Mouse (Mus musculus) liver, adult 2 months (tissue): ENCODE data around the gene Zfp952. TPM values are rescaled to one million over a fixed set of nuclear protein-coding genes. Genes with fewer than 3 reads are reported as not detected.

Experiments
- DNase-seq: peaks from one replicate; pipeline ENCODE4 v3.0.0-alpha.2; 2011; ENCODE audit warnings: low read depth, low spot score; ENCODE audit errors: extremely low read depth
- H3K27ac ChIP-seq: fragments of 200-500 bp; replicated peaks from 2 replicates; pipeline ENCODE4 v1.5.1; 2012; ENCODE audit warnings: low read depth, mild to moderate bottlenecking, control low read depth, inconsistent platforms, low read length; ENCODE audit not compliant: insufficient read depth
- H3K27me3 ChIP-seq: fragments of 200-500 bp; 2 replicates; pipeline ENCODE4 v1.6.1; 2012; ENCODE audit warnings: mild to moderate bottlenecking, moderate library complexity, low read length, inconsistent platforms; ENCODE audit not compliant: control insufficient read depth, insufficient read depth
- H3K36me3 ChIP-seq: fragments of 200-500 bp; 2 replicates; pipeline ENCODE4 v1.6.1; 2012; ENCODE audit warnings: low read length, inconsistent platforms; ENCODE audit not compliant: control insufficient read depth, insufficient read depth
- H3K4me1 ChIP-seq: fragments of 200-500 bp; 2 replicates; pipeline ENCODE4 v1.6.1; 2011; ENCODE audit warnings: low read length; ENCODE audit not compliant: control insufficient read depth, insufficient read depth
- H3K4me3 ChIP-seq: fragments of 200-500 bp; 2 replicates; pipeline ENCODE4 v1.5.1; 2011; ENCODE audit warnings: low read depth, mild to moderate bottlenecking, control low read depth, low read length, moderate library complexity; ENCODE audit not compliant: insufficient read depth
- H3K79me2 ChIP-seq: fragments of 200-500 bp; 2 replicates; pipeline ENCODE4 v1.6.1; 2012; ENCODE audit warnings: inconsistent platforms, mild to moderate bottlenecking, low read length, moderate library complexity; ENCODE audit not compliant: control insufficient read depth, insufficient read depth
- H3K9ac ChIP-seq: fragments of 200-500 bp; 2 replicates; pipeline ENCODE4 v1.6.1; 2012; ENCODE audit warnings: low read depth, mild to moderate bottlenecking, control low read depth, inconsistent platforms, low read length
- CTCF ChIP-seq: fragments of 200-500 bp; IDR thresholded peaks from 2 replicates; pipeline ENCODE4 v1.5.1; 2011; ENCODE audit warnings: low read depth, low read length, control low read depth
- POLR2A ChIP-seq: fragments of 200-500 bp; IDR thresholded peaks from 2 replicates; pipeline ENCODE4 v1.6.1; 2011; ENCODE audit warnings: low read length, control low read depth; ENCODE audit not compliant: insufficient read depth; ENCODE audit errors: extremely low read depth
- WGBS: fragments of 180-500 bp; shearing (Covaris S2); methylation state at CpG from one replicate; pipeline ENCODE4 v1.1.7; 2018; 5-methylcytosine and 5-hydroxymethylcytosine counted together
- polyA plus RNA-seq: library from polyadenylated mRNA; depleted of rRNA; stranded (reverse); fragments of >200 nt; gene quantifications from 2 replicates; pipeline ENCODE4 v1.2.3, GENCODE M21; 2012
- total RNA-seq: library from RNA; depleted of rRNA; stranded (reverse); fragments of >200 nt; gene quantifications from 2 replicates; pipeline ENCODE4 v1.2.3, GENCODE M21; 2014

Gene Zfp952
- total and polyA plus RNA-seq, 2 experiments: 1.4 to 4.5 TPM

DNA sequence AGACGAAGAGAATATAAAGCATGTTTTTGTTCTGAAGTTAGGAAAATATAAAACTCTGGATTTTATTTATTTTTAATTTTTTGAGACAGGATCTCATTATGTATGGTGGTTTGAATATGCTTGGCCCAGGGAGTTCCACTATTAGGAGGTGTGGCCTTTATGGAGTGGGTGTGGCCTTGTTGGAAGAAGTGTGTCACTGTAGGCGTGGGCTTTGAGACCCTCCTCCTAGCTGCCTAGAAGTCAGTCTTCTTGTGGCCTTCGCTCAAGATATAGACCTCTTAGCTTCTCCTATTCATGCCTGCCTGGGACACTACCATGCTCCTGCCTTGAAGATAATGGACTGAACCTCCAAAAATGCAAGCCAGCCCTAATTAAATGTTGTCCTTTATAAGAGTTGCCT, 42.8 kb upstream of the Zfp952 start:
- peaks cover 15% of the 10 kb centered on the region for H3K79me2 ChIP-seq
- no peak overlapping the region for H3K27ac ChIP-seq
- no peak for TF ChIP-seq CTCF
- no peak for TF ChIP-seq POLR2A
- H3K4me3 ChIP-seq: no peak overlapping the region
- H3K4me1 ChIP-seq: peaks cover 12% of the 10 kb centered on the region
- DNase-seq: no peak
- no peaks in the 10 kb centered on the region; the same call in 1 of the 2 replicates for H3K36me3 ChIP-seq
- no peaks in the 10 kb centered on the region for H3K27me3 ChIP-seq
- no peak overlapping the region for H3K9ac ChIP-seq
- WGBS: 94% methylated on average over 3 of the region's 3 CpGs

DNA sequence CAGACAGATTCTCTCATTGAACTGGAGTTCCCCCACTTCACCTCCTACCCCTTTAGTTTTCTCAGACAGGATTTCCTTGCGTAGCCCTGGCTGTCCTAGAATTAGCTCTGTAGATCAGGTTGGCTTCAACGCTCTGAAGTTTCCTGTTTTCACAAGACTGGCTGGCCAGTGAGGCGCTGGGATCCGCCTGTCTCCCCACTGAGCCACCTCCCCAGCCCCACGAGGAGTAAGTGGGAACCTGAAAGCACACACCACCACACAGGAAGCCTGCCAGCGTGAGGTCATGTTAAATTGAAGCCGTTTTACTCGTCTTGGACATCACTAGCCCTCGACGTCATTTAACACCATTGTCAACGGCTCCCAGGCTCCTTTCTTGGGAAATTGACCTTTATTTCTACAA, 41.9 kb upstream of the Zfp952 start:
- H3K27ac ChIP-seq: no peak overlapping the region
- WGBS: 77% methylated on average over 11 of the region's 11 CpGs
- no peaks in the 10 kb centered on the region for H3K36me3 ChIP-seq
- peaks cover 9% of the 10 kb centered on the region for H3K79me2 ChIP-seq
- H3K4me3 ChIP-seq: no peak overlapping the region
- H3K9ac ChIP-seq: no peak overlapping the region
- H3K27me3 ChIP-seq: no peaks in the 10 kb centered on the region
- peaks cover 10% of the 10 kb centered on the region for H3K4me1 ChIP-seq
- DNase-seq: no peak
- TF ChIP-seq CTCF (no peak), POLR2A (no peak)

DNA sequence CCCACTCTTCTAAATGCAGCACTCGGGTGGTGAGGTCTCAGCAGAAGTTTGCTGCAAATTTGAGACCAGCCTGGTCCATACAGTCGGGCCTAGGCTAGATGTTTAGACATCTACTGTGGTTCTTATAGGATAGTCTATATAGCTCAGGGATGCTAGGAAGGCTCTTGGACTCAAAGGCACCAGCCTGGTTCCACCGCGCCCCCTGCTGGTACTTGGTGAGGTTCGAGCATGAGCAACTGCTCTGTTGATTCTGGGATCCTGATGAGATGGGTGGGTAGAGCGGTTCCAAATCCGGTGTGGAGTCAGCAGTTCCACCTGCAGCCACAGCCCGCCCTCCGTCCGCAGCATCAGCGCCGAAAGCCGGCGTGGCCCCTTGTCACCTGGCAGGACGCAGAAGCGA, 41.5 kb upstream of the Zfp952 start:
- Histone ChIP-seq H3K4me3 (no peak overlapping the region), H3K4me1 (peaks cover 6% of the 10 kb centered on the region), H3K36me3 (no peaks in the 10 kb centered on the region), H3K9ac (no peak overlapping the region), H3K79me2 (peaks cover 5% of the 10 kb centered on the region), H3K27me3 (no peaks in the 10 kb centered on the region), H3K27ac (no peak overlapping the region)
- no peak for TF ChIP-seq POLR2A
- peak; percentile 97 for TF ChIP-seq CTCF
- WGBS: 23% methylated on average over 16 of the region's 16 CpGs
- DNase-seq: peak; percentile 54

DNA sequence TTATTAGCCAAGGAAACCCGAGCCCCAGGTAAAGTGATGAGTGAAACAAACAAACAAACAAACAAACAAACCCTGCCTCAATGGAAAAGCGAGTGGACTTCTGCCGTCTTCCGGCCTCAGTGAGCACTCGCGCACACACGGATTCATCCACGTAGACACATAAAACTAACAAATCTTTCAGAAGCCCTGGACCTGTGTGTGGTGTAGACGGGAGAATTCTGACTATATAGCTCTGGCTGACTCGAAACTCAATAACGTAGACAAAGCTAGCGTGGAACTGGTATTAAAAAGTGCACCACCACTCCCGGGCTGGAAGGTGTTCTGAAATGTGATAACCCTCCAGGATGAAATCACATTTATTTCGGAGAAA, 27.7 kb upstream of the Zfp952 start:
- peak overlapping the region; percentile 95 for H3K4me3 ChIP-seq
- TF ChIP-seq CTCF (no peak), POLR2A (no peak)
- peaks cover 8% of the 10 kb centered on the region for H3K4me1 ChIP-seq
- peaks cover 13% of the 10 kb centered on the region for H3K79me2 ChIP-seq
- H3K27me3 ChIP-seq: no peaks in the 10 kb centered on the region
- no peak for DNase-seq
- WGBS: under 1% methylated on average over 14 of the region's 14 CpGs
- H3K9ac ChIP-seq: peak overlapping the region; percentile 73
- peak overlapping the region; percentile 68 for H3K27ac ChIP-seq
- no peaks in the 10 kb centered on the region for H3K36me3 ChIP-seq

DNA sequence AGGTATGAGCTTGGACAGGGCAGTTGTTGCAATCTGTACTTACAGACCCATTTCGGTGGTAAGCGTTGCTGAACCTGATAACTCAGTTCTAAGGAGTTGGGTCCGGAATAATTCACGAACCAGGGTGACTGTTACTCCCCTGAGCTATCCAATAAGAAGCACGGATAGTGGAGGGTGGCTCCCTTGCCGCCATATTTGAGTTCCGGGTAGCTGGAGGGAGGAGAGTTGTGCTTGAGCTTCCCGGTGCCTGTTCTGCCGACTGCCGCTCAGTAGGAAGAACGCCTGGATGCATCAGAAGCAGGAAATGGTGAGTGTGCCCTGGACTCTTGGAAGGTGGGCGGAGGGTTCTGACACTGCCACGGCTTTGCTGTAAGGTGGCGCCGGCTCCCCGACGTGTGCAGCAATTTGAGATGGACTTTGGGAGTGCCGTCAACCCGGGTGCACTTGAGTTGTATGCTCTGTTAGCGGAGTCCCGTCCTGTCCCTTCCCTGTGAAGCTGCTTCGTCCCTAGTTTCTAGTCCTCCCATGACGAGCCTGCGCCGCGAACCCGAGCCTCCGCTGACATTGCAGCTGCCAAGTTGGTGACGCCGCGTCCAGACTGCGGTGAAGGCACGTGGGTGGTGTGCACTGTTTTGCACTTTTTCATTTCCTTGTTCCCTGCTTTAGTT, 27.2 kb upstream of the Zfp952 start, which contains the start of gene Zfp472:
Gene Zfp472 (plus strand): TSS at position 192 of the 668 bp plus-strand sequence.
- under 1% methylated on average over 33 of the region's 33 CpGs for WGBS
- TF ChIP-seq CTCF: no peak
- TF ChIP-seq POLR2A: 0 out of 2 replicates have a peak, but pooled peaks have one; percentile 27
- Histone ChIP-seq H3K4me1 (peaks cover 8% of the 10 kb centered on the region), H3K27me3 (no peaks in the 10 kb centered on the region), H3K36me3 (no peaks in the 10 kb centered on the region), H3K79me2 (peaks cover 13% of the 10 kb centered on the region), H3K4me3 (peak within 1 kb of the TSS; percentile 95), H3K9ac (peak within 1 kb of the TSS; percentile 80), H3K27ac (peak within 1 kb of the TSS; percentile 68)
- peak; percentile 90 for DNase-seq

DNA sequence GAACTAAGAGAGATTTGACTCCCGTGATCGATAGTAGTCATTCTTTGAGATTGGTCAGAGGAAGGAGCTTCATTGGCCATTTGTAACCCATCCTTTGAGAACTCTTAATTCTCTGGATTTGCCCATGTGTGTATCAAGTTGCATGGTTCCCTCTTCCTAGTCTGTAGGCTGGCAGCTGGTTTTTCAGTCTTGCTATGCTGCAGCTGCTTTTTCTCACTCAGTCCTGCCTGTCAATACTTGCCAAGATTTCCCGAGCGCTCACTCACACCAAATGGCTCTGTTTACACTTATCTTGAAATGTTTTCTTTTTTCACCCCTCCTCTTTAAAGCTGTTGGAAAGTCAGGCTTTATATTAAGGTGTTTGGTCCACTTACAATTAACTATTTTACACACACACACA, 11.6 kb upstream of the Zfp952 start:
- DNase-seq: no peak
- no peak for TF ChIP-seq POLR2A
- no peak for TF ChIP-seq CTCF
- H3K27me3 ChIP-seq: peaks cover 3% of the 10 kb centered on the region; the same call in 1 of the 2 replicates
- no peak overlapping the region for H3K9ac ChIP-seq
- no peak overlapping the region for H3K4me3 ChIP-seq
- WGBS: 90% methylated on average over 4 of the region's 4 CpGs
- no peak overlapping the region for H3K27ac ChIP-seq
- peaks cover 29% of the 10 kb centered on the region for H3K36me3 ChIP-seq
- no peaks in the 10 kb centered on the region for H3K4me1 ChIP-seq
- no peaks in the 10 kb centered on the region; the same call in 1 of the 2 replicates for H3K79me2 ChIP-seq
